Mouse (Mus musculus) C2C12 (cell line): ENCODE results near the gene N4bp1. TPM values are rescaled to one million over a fixed set of nuclear protein-coding genes. Genes with fewer than 3 reads are reported as not detected.
A peak's percentile ranks its signal among the peaks of the same experiment; 100 is the strongest.

Experiments
- H3K27me3 ChIP-seq: one replicate; pipeline ENCODE4 v1.6.1; 2011; ENCODE audit not compliant: control insufficient read depth, insufficient read depth, insufficient read length
- H3K36me3 ChIP-seq: one replicate; pipeline ENCODE4 v1.6.1; 2011; ENCODE audit not compliant: control insufficient read depth, insufficient read depth
- H3K4me3 ChIP-seq: one replicate; pipeline ENCODE4 v1.5.1; 2011; ENCODE audit warnings: mild to moderate bottlenecking, control low read depth; ENCODE audit not compliant: poor library complexity, insufficient read depth, severe bottlenecking
- H3K79me2 ChIP-seq: one replicate; pipeline ENCODE4 v1.6.1; 2011; ENCODE audit not compliant: control insufficient read depth, insufficient read depth
- H3K79me3 ChIP-seq: one replicate; pipeline ENCODE4 v1.6.1; 2011; ENCODE audit warnings: low read depth, control low read depth
- H3ac ChIP-seq: one replicate; pipeline ENCODE3; 2011; ENCODE audit warnings: low read depth; ENCODE audit not compliant: control insufficient read depth, insufficient read length
- CEBPB ChIP-seq: IDR thresholded peaks from one replicate; pipeline ENCODE4 v1.6.1; 2011; ENCODE audit warnings: low read depth, mild to moderate bottlenecking, control low read depth, moderate library complexity
- CTCF ChIP-seq: IDR thresholded peaks from one replicate; pipeline ENCODE4 v1.5.1; 2011; ENCODE audit not compliant: control insufficient read depth, insufficient read depth, insufficient read length
- FOSL1 ChIP-seq: IDR thresholded peaks from one replicate; pipeline ENCODE4 v1.8.0; 2011; ENCODE audit warnings: mild to moderate bottlenecking, low read length; ENCODE audit not compliant: poor library complexity, insufficient read depth, severe bottlenecking
- MAX ChIP-seq: IDR thresholded peaks from one replicate; pipeline ENCODE4 v1.6.1; 2011; ENCODE audit warnings: mild to moderate bottlenecking, control low read depth
- MYOD1 ChIP-seq: IDR thresholded peaks from one replicate; pipeline ENCODE4 v1.6.1; 2011; ENCODE audit warnings: low read depth; ENCODE audit not compliant: control insufficient read depth, insufficient read length
- MYOG ChIP-seq: IDR thresholded peaks from one replicate; pipeline ENCODE4 v1.6.1; 2011; ENCODE audit not compliant: control insufficient read depth, insufficient read length; ENCODE audit errors: extremely low read depth
- USF1 ChIP-seq: IDR thresholded peaks from one replicate; pipeline ENCODE4 v1.6.1; 2011; ENCODE audit warnings: low read depth, mild to moderate bottlenecking, control low read depth, moderate library complexity
- polyA plus RNA-seq: library from polyadenylated mRNA; unstranded; fragments of >200 nt; fragmentation: generic; extraction: Trizol; gene quantifications from one replicate; pipeline ENCODE4 v1.2.1, GENCODE M21; 2012; ENCODE audit warnings: missing spikeins

N4bp1 gene
- polyA plus RNA-seq, 1 experiment, result 6.4 TPM

DNA sequence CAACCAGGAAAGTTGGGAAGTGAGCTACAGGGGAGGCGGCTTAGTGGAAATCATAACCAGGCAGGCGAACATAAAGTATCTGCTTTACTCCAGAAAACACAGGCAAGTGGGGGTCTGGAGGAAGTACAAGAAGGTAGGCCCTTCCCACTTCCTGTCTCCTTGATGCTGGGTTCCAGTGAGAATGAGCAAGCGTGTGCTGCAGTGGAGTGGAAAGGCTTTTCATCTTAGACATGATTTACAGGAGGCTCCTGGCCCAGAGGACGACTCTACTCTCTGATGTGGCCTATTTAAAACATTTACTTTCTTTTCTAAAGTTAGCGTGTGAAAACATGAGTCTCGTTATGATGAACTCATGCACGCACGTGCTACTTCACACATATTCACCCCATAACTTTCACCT, 105.9 kb downstream of the N4bp1 start:
- H3K79me2 ChIP-seq, result no peaks in the 10 kb centered on the region
- H3K79me3 ChIP-seq, result no peaks in the 10 kb centered on the region
- no peak overlapping the region for H3ac ChIP-seq
- no peak overlapping the region for H3K4me3 ChIP-seq
- H3K36me3 ChIP-seq, result no peaks in the 10 kb centered on the region
- TF ChIP-seq CTCF, result no peak
- no peak for TF ChIP-seq MYOD1
- TF ChIP-seq CEBPB, result no peak
- TF ChIP-seq MAX, result no peak
- no peak for TF ChIP-seq MYOG
- TF ChIP-seq USF1, result no peak
- no peak for TF ChIP-seq FOSL1
- H3K27me3 ChIP-seq, result no peaks in the 10 kb centered on the region

- no peak for TF ChIP-seq MYOG
- TF ChIP-seq MYOD1, result no peak
- no peak for TF ChIP-seq USF1
- no peak for TF ChIP-seq MAX
- no peak for TF ChIP-seq CEBPB
- TF ChIP-seq CTCF, result no peak
- TF ChIP-seq FOSL1, result no peak
- no peaks in the 10 kb centered on the region for H3K79me2 ChIP-seq
- H3K36me3 ChIP-seq, result no peaks in the 10 kb centered on the region
- no peaks in the 10 kb centered on the region for H3K27me3 ChIP-seq
- no peak overlapping the region for H3ac ChIP-seq
- no peak overlapping the region for H3K4me3 ChIP-seq
- no peaks in the 10 kb centered on the region for H3K79me3 ChIP-seq
Observed at GRCm38 (mm10) chr8:86769945-86770715, 114.9 kb downstream of the N4bp1 start.

- Histone ChIP-seq H3K4me3 (no peak overlapping the region), H3K79me3 (no peaks in the 10 kb centered on the region), H3K27me3 (no peaks in the 10 kb centered on the region), H3ac (no peak overlapping the region), H3K79me2 (no peaks in the 10 kb centered on the region), H3K36me3 (no peaks in the 10 kb centered on the region)
- peak; percentile 49 for TF ChIP-seq FOSL1
- TF ChIP-seq CEBPB, result no peak
Observed at GRCm38 (mm10) chr8:86768499-86768898, 116.6 kb downstream of the N4bp1 start.

- Histone ChIP-seq H3K36me3 (no peaks in the 10 kb centered on the region), H3ac (no peak overlapping the region), H3K79me2 (no peaks in the 10 kb centered on the region), H3K4me3 (no peak overlapping the region), H3K27me3 (no peaks in the 10 kb centered on the region), H3K79me3 (no peaks in the 10 kb centered on the region)
- TF ChIP-seq USF1 (no peak), MYOG (no peak), FOSL1 (no peak), CEBPB (peak; percentile 47), MYOD1 (no peak), MAX (no peak), CTCF (no peak)
Observed at GRCm38 (mm10) chr8:86766548-86767211, 118.4 kb downstream of the N4bp1 start.

GRCm38 (mm10) chr8:86765669-86766068, 119.4 kb downstream of the N4bp1 start:
- Histone ChIP-seq H3K27me3 (no peaks in the 10 kb centered on the region), H3K79me2 (no peaks in the 10 kb centered on the region), H3K79me3 (no peaks in the 10 kb centered on the region), H3K36me3 (no peaks in the 10 kb centered on the region), H3K4me3 (no peak overlapping the region), H3ac (no peak overlapping the region)
- TF ChIP-seq CEBPB, result no peak
- no peak for TF ChIP-seq MYOG

GRCm38 (mm10) chr8:86765155-86765554, 119.9 kb downstream of the N4bp1 start:
- Histone ChIP-seq H3K36me3 (no peaks in the 10 kb centered on the region), H3ac (no peak overlapping the region), H3K4me3 (no peak overlapping the region), H3K79me3 (no peaks in the 10 kb centered on the region), H3K79me2 (no peaks in the 10 kb centered on the region), H3K27me3 (no peaks in the 10 kb centered on the region)
- TF ChIP-seq CTCF (no peak), FOSL1 (no peak), MAX (no peak), MYOD1 (no peak), CEBPB (no peak)
